Mouse (Mus musculus): ENCODE data around the gene Fsd1l.

DNA sequence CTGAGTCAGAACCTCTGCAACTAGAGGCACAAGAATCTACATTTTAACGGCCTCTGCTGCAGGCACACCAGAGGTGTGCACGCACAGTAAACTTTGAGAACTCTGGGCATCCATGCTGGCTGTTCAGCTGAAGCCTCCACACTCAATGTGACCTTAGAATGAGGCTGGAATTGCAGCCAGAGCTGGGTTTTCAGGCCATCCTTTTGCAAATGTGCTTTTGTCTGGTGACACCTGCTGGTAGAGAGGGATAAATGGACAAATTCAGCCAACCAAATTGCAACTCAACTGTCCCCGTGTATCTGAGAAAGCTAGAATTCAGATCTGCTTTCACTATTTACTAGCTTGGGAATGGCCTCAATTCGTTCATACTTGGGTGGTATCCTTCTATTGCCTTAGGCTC lies 37.1 kb upstream of the Fsd1l start:
- TF ChIP-seq POLR2A (IDR thresholded peaks at IDR 0.05; ENCODE audit: extremely low read depth, insufficient read depth, low read length) (no peak), CTCF (IDR thresholded peaks at IDR 0.05; ENCODE audit: low read depth, low read length) (peak; percentile 63)

Measured in liver, adult 2 months (tissue).